Mouse (Mus musculus) lung, postnatal 0 days (tissue): ENCODE data around the gene Cmtm1.
A peak's percentile ranks its signal among the peaks of the same experiment; 100 is the strongest.

Experiments
- CTCF ChIP-seq: IDR thresholded peaks from 2 replicates; pipeline ENCODE4 v1.5.1; 2016; ENCODE audit warnings: antibody characterized with exemption, mild to moderate bottlenecking
- EP300 ChIP-seq: IDR thresholded peaks from 2 replicates; pipeline ENCODE4 v1.6.1; 2016; ENCODE audit warnings: antibody characterized with exemption, mild to moderate bottlenecking, control low read depth

DNA sequence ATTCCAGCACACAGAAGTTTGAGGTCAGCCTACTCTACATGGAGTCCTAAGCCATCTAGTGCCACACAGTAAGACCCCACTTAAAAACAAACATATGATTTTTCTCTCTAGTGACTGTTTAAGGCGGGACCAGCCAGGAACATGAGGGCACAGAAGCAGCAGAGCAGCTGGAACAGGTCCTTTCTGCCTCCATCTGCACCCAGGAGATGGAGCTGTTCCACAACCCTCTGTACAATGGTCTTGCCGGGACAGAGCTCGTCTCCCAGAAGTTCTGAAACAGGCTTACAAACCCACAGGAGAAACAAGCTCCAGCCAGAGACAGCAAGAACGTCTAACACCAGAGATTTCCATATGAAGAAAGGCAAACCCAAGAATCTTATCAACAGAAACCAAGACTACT is 3.4 kb upstream of the Cmtm1 start:
- TF ChIP-seq CTCF = peak; percentile 61
- TF ChIP-seq EP300 = no peak
